Mouse (Mus musculus) left cerebral cortex, adult 2 months (tissue): ENCODE measurements around the gene Eml1. TPM values are rescaled to one million over a fixed set of nuclear protein-coding genes. Genes with fewer than 3 reads are reported as not detected.
A peak's percentile ranks its signal among the peaks of the same experiment; 100 is the strongest.

Experiments used
- DNase-seq, 2 experiments: peaks; one replicate each; pipeline ENCODE4 v3.0.0; 2021 to 2022; ENCODE audit warnings: low spot score in 2 of 2, mixed read lengths in 1 of 2; ENCODE audit errors: extremely low spot score in 1 of 2
- H3K27ac ChIP-seq: fragments of 200-600 bp; 2 replicates; pipeline ENCODE4 v1.8.1; 2022
- H3K4me3 ChIP-seq: fragments of 200-600 bp; 2 replicates; pipeline ENCODE4 v1.8.1; 2022
- CTCF ChIP-seq: fragments of 200-600 bp; IDR thresholded peaks from 2 replicates; pipeline ENCODE4 v1.8.1; 2022; ENCODE audit warnings: antibody characterized with exemption, mild to moderate bottlenecking, moderate library complexity
- intact Hi-C: fragments of 180-260 bp; cut with DNase I; formaldehyde crosslinking; loops from one replicate; pipeline ENCODE4 v1.15.1; 2025
- total RNA-seq, 2 experiments: library from RNA; stranded (reverse); gene quantifications; 2 replicates each; pipeline ENCODE4 v1.2.3; 2021

Eml1 gene
- total RNA-seq, 2 experiments from 2014 or later, result 65.7 to 68.2 TPM

DNA sequence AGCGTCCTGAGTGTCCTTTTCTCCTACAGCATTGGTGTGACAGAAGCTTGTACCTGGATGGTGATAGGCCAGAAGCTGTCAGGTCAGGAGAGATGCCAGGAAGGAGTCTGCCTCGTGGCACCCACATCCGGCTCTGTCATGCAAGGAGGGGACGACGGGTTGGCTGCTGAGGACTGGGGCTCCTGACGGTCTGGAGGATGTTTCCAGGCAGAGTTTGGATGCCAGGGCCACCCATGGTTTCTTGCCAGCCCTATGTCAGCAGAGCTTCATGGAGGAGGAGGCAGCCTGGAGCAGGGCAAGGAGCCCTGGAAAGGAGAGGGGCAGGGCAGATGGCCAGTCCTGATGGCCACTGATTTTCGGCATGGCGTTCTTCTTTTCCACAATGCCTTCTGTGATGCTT, 28.4 kb downstream of the Eml1 start:
- Histone ChIP-seq H3K27ac (no peak overlapping the region), H3K4me3 (no peak overlapping the region)
- no peak for TF ChIP-seq CTCF
- DNase-seq, result no peak
- intact Hi-C loops, result no loop called here

DNA sequence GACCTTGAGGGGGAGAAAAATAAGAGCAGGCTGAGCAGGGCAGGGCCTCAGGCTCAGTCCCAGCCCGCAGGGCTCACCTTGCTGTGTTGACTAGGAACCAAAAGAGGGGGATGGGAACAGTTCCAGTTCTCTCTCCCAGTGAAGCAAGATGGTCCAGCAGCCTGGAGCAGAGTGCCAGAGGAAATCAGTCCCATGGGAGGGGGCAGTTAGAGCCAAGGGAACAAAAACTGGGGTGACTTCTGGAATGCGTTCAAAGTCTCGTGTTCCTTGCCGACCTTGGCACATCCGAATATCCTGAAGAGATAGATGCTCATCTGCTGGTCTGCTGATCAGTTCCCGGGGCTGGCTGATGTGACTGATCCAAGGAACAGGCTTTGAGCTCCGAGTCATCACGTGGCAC, 30.2 kb downstream of the Eml1 start:
- intact Hi-C loops, result no loop called here
- no peak for DNase-seq
- H3K27ac ChIP-seq, result no peak overlapping the region
- TF ChIP-seq CTCF, result no peak
- H3K4me3 ChIP-seq, result no peak overlapping the region

DNA sequence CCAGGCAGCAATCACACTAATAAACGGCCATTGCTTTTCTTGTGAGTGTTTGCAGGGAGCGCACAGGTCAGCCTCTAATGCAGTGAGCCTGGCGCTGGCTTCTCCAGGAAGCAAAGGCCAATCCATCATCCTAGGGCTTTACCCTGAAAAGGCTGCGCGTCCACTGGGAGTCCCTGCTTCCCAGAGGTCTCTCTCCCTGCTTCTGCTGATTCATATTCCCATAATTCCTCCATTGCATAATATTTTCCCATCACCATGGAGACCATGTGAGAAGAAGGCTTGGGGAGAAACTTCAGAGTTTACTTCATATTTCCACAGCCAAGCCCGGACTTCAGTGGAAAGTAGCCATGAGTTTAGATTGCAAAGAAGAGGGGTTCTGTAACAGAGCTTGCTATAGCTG, 33.2 kb downstream of the Eml1 start:
- no peak for TF ChIP-seq CTCF
- Histone ChIP-seq H3K27ac (peak overlapping the region; percentile 84), H3K4me3 (no peak overlapping the region)
- DNase-seq, result no peak
- intact Hi-C loops, result no loop called here

DNA sequence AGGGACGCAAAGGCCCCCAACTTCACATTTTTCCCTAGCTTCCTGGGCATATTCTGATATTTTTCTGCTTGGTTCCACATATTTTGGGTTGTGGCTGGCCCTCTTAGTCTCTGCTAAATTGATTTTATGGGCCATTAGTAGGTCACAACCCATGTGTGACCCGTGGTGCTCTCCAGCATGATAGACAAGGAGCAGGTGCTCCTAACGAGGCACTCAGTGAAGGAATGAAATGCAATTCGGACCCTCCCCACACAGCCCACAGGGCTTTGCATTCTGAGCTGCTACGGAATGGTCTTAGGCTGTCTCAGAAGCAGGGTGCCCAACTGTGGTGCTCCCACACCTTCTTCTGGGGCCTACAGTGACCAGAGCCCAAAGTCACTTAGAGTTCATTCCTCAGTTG, 38.3 kb downstream of the Eml1 start:
- no peak for TF ChIP-seq CTCF
- no peak for DNase-seq
- H3K27ac ChIP-seq, result no peak overlapping the region
- intact Hi-C loops, result no loop called here
- H3K4me3 ChIP-seq, result no peak overlapping the region

DNA sequence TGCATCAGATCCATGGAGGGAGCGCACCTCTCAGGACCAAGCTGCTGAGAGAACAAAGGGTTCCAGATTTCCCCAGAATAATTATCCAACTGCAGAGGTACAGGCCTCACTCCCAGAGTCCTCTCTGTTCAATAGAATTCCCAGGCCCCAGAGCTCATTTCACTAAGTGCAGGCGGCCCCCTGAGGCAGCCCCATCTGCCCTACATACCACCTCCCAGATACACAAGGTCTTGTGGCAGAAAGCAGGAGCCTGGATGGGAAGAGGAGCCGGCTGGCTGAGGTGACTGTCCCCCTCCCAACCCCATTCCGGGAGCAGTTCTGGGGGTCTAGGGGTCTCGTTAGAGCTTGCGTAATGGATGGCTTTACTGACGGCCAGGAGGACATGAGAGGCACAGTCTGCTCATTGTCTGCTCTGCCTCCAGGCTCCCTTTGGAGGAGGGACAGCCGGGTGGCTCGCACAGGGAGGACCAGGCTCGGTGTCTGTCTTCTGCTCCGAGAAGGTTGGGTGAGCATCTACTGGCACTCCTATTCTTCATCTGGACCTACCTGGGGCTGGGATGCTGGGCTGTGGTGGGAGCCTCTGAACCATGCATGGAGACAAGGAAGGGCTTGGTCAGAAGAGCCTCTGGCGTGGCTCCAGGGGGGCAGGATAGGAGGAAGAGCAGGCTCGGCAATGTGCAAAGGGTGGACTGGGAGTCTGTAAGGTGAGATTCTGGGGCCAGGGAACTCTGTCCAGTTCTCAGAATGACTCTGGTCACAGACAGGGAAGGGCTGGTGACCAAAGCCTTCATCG, 39.9 kb downstream of the Eml1 start:
- Histone ChIP-seq H3K4me3 (no peak overlapping the region), H3K27ac (peak overlapping the region; percentile 50; the same call in 1 of the 2 replicates)
- TF ChIP-seq CTCF, result no peak
- intact Hi-C loops, result no loop called here
- no peak for DNase-seq

DNA sequence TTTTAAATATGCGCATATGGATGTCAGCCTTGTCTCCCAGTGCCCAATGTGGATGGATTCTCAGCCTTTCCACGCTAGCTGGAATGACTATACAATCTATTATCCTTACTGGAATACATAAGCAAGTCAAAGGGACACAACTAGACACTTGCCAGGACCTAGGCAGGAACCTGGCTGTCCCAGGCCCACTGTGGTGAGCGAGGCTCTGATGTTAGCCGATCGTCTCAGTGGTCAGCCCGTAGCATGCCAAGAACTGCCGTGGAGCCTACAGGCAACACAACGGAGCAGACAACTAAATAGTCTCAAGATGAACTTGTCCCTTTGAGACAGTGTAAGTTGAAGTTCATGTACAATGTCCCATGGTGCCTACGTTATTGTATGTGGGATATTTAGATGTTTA, 44.2 kb downstream of the Eml1 start:
- no peak for DNase-seq
- H3K4me3 ChIP-seq, result no peak overlapping the region
- TF ChIP-seq CTCF, result no peak
- intact Hi-C loops, result no loop called here
- H3K27ac ChIP-seq, result no peak overlapping the region; the same call in 1 of the 2 replicates

DNA sequence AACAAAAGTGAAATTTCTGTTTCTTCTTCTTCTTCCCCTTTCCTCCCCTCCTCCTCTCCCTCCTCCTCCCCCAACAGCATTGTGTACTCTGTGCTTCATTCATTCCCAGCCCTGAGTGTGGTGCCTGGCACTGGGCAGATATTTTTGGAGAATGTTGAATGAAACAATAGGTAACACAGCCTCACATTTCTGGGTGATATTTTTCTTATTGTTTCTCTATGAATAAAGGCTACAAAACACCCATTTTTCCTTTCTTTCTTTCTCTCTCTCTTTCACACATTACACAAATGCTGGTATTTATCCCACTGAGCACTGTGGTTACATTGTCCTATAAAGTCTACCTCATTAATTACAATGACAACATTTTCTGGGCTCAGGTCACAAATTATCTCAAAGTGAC, 48.8 kb downstream of the Eml1 start:
- TF ChIP-seq CTCF, result no peak
- H3K4me3 ChIP-seq, result no peak overlapping the region
- intact Hi-C loops, result no loop called here
- no peak for DNase-seq
- H3K27ac ChIP-seq, result no peak overlapping the region

DNA sequence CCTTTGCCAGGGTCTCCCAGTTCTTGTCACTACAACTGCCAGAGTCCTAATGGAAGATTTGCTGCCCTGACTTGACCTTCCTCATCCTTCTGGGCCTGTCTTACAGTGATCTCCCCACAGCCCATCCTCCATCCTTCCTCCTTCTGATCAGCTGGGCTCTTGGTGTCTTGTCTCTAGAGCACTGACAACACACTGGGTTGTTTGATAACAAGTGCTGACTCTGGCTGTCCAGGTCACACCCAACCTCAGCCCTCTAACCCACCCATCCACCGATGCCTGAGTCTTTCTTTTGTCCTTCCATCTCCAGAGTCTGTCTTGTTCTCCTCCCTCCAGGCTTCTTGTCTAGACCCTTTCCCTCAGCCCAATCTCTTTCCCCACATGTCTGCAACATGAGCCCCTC, 50.7 kb downstream of the Eml1 start:
- intact Hi-C loops, result loop anchor here (5.0 kb wide), 1 partner anchor 71 kb away; no protein-coding TSS in a partner anchor
- DNase-seq, result no peak
- no peak overlapping the region for H3K27ac ChIP-seq
- H3K4me3 ChIP-seq, result no peak overlapping the region
- no peak for TF ChIP-seq CTCF

DNA sequence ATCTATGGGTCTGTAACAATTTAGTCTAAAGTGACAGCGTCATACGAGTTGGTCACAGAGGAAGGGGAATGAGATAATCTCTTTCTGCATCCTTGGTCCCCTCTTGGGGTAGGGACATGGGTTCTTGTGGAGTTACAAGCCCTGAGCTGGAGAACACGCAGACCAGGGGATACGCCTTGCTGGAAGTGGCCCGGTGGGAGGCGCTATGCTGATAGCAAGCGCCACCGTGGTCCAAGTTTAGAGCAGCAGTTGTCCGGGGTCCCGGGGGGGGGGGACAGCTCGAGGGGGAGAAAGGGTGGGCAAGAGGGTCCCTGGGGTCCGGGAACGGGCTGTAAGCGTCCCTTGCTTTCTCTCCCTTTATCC, 51.7 kb downstream of the Eml1 start:
- intact Hi-C loops, result loop anchor here (5.0 kb wide), 1 partner anchor 70 kb away; no protein-coding TSS in a partner anchor
- H3K27ac ChIP-seq, result peak overlapping the region; percentile 95
- peak overlapping the region; percentile 66 for H3K4me3 ChIP-seq
- peak; percentile 46 to 51 for DNase-seq
- TF ChIP-seq CTCF, result peak; percentile 40; the same call in 1 of the 2 replicates

DNA sequence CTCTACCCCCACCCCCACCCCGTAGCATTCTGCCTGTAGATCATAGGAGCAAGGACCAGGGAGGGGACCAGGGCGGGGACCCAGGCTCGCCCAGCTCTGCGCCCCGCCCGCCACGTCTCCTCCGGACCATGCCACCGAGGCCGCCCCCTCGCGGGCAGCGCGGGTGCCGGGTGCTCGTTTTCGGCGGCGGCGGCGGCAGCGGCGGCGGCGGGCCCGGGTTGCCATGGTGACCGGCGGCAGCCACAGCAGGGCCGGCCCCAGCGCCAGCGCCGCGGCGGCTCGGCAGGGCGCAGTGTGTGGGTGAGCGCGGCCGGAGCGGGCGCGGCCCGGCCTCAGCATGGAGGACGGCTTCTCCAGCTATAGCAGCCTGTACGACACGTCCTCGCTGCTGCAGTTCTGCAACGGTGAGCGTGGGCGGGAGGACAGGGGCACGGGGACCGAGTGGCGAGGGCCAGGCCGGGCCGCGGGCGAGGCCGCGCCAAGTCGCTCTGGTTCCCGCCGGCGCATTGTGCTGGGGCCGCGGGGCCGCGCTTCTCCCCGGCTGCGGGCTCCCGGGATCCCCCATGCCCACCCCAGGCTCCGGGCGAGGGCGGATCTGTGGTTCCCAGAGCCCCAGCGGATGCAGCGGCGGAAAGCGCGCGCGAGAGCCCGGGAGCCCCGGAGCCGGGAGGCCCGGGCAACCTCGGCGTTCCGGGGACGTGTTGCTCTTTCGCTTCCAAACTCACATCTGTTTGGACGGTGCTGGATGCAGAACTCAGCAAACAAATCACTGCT, 52.3 kb downstream of the Eml1 start:
- Histone ChIP-seq H3K27ac (peak overlapping the region; percentile 95), H3K4me3 (peak overlapping the region; percentile 66)
- DNase-seq, result peak; percentile 92
- intact Hi-C loops, result loop anchor here (1.0 to 5.0 kb wide), 2 partner anchors 60 to 69 kb away; no protein-coding TSS in a partner anchor
- TF ChIP-seq CTCF, result peak; percentile 41

DNA sequence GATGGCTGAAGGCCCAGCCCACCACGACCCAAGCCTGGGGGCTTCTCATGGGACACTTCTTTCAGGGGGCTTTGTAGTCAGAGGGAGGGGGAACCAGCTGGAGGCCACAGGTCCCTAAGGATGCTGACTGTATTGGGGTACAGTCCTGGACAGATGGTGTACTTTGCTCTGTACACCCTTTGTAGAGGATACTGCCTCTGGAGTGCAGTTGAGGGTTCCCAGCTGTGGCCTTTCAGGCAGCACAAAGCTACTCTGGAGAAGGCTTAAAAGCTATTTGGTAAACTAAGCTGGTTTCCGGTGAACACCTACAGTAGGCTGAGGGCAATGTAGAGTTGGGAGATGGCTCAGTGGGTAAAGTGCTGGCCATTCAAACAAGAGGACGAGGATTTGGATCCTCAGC, 60.2 kb downstream of the Eml1 start:
- Histone ChIP-seq H3K4me3 (no peak overlapping the region), H3K27ac (no peak overlapping the region)
- TF ChIP-seq CTCF, result no peak
- intact Hi-C loops, result no loop called here
- DNase-seq, result no peak

DNA sequence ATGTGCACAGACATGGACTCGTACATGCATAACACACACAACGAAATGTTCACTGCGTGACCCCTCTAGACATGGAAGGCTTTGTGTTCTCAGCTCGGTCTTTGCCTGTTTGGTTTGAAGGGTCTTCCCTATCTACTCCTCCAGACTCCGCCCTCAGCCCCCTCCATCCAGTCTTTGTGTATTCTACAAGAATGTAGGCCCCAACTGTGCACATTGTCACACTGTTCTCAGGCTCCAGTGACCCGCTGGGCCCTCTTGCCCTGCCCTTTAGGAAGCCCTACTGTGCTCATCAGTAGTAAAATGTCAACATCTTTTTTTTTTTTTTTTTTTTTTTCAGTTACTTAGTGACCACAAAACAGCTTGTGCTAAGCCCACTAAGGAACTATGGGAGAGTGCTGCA, 61.0 kb downstream of the Eml1 start:
- H3K27ac ChIP-seq, result no peak overlapping the region; the same call in 1 of the 2 replicates
- intact Hi-C loops, result no loop called here
- H3K4me3 ChIP-seq, result no peak overlapping the region
- no peak for TF ChIP-seq CTCF
- no peak for DNase-seq
